Mouse (Mus musculus) limb, embryonic 13.5 days (tissue): ENCODE results near the gene Gmds. TPM values are rescaled to one million over a fixed set of nuclear protein-coding genes. Genes with fewer than 3 reads are reported as not detected.

Experiments
- ATAC-seq: fragments of 200-750 bp; cut with Nextera tagmentation; 2 replicates; pipeline ENCODE4 v1.8.0; 2017; ENCODE audit warnings: low read depth, moderate number of reproducible peaks, moderate TSS enrichment; ENCODE audit not compliant: low FRiP score
- H3K27ac ChIP-seq: fragments of 300-500 bp; sonication (generic); 2 replicates; pipeline ENCODE4 v1.5.1; 2015; ENCODE audit warnings: inconsistent platforms, mild to moderate bottlenecking, moderate library complexity
- H3K27me3 ChIP-seq: fragments of 300-500 bp; sonication (generic); 2 replicates; pipeline ENCODE4 v1.6.1; 2015; ENCODE audit warnings: mild to moderate bottlenecking, inconsistent platforms
- H3K36me3 ChIP-seq: fragments of 300-500 bp; sonication (generic); 2 replicates; pipeline ENCODE4 v1.6.1; 2015; ENCODE audit warnings: inconsistent platforms, mild to moderate bottlenecking, moderate library complexity
- H3K4me1 ChIP-seq: fragments of 300-500 bp; sonication (generic); 2 replicates; pipeline ENCODE4 v1.6.1; 2015; ENCODE audit warnings: inconsistent platforms
- H3K4me2 ChIP-seq: fragments of 300-500 bp; sonication (generic); replicated peaks from 2 replicates; pipeline ENCODE4 v1.6.1; 2015; ENCODE audit warnings: inconsistent platforms, mild to moderate bottlenecking, moderate library complexity
- H3K4me3 ChIP-seq: fragments of 300-500 bp; sonication (generic); 2 replicates; pipeline ENCODE4 v1.5.1; 2015; ENCODE audit warnings: moderate library complexity, mild to moderate bottlenecking, inconsistent platforms
- H3K9ac ChIP-seq: fragments of 300-500 bp; sonication (generic); 2 replicates; pipeline ENCODE4 v1.6.1; 2015; ENCODE audit warnings: mild to moderate bottlenecking, inconsistent platforms
- H3K9me3 ChIP-seq: fragments of 300-500 bp; sonication (generic); 2 replicates; pipeline ENCODE4 v1.6.1; 2016; ENCODE audit warnings: inconsistent platforms
- WGBS: fragments of 180-500 bp; shearing (Covaris S2); methylation state at CpG from one replicate; pipeline ENCODE4 v1.1.7; 2015; 5-methylcytosine and 5-hydroxymethylcytosine counted together
- polyA plus RNA-seq: library from polyadenylated mRNA; unstranded; fragments of >200 nt; fragmentation: Nextera tagmentation; extraction: Ambion mirVana; gene quantifications from 2 replicates; pipeline ENCODE4 v1.2.1, GENCODE M21; 2015

Gene Gmds
- polyA plus RNA-seq, 1 experiment from 2014 or later: 46.9 TPM

- Histone ChIP-seq H3K36me3 (no peaks in the 10 kb centered on the region), H3K4me1 (peaks cover 3% of the 10 kb centered on the region; the same call in 1 of the 2 replicates), H3K4me2 (no peak overlapping the region), H3K4me3 (no peak overlapping the region), H3K9me3 (no peaks in the 10 kb centered on the region), H3K27ac (no peak overlapping the region), H3K27me3 (peaks cover 17% of the 10 kb centered on the region), H3K9ac (no peak overlapping the region)
- WGBS: 70% methylated on average over 4 of the region's 4 CpGs
- no peak for ATAC-seq
Measured at GRCm38 (mm10) chr13:32134663-32135273, 203.8 kb downstream of the Gmds start.

GRCm38 (mm10) chr13:32129970-32130369, 208.6 kb downstream of the Gmds start:
- WGBS: 36% methylated on average over 1 of the region's 1 CpGs
- H3K4me3 ChIP-seq: no peak overlapping the region
- H3K27ac ChIP-seq: no peak overlapping the region
- peaks cover 17% of the 10 kb centered on the region for H3K27me3 ChIP-seq
- peaks cover 3% of the 10 kb centered on the region; the same call in 1 of the 2 replicates for H3K4me1 ChIP-seq
- no peak overlapping the region for H3K9ac ChIP-seq
- no peaks in the 10 kb centered on the region for H3K36me3 ChIP-seq
- no peaks in the 10 kb centered on the region for H3K9me3 ChIP-seq
- no peak overlapping the region for H3K4me2 ChIP-seq
- no peak for ATAC-seq

- Histone ChIP-seq H3K9ac (no peak overlapping the region), H3K4me3 (no peak overlapping the region), H3K4me1 (no peaks in the 10 kb centered on the region), H3K36me3 (no peaks in the 10 kb centered on the region), H3K27me3 (0 out of 2 replicates have a peak, but pooled peaks cover 3% of the 10 kb centered on the region), H3K27ac (no peak overlapping the region), H3K4me2 (no peak overlapping the region), H3K9me3 (no peaks in the 10 kb centered on the region)
- no peak for ATAC-seq
- 74% methylated on average over 1 of the region's 1 CpGs for WGBS
Measured at GRCm38 (mm10) chr13:32118386-32118785, 220.2 kb downstream of the Gmds start.

GRCm38 (mm10) chr13:32115468-32115867, 223.1 kb downstream of the Gmds start:
- Histone ChIP-seq H3K4me2 (no peak overlapping the region), H3K27ac (no peak overlapping the region), H3K9me3 (no peaks in the 10 kb centered on the region), H3K4me3 (no peak overlapping the region), H3K4me1 (no peaks in the 10 kb centered on the region), H3K9ac (no peak overlapping the region), H3K27me3 (no peaks in the 10 kb centered on the region), H3K36me3 (no peaks in the 10 kb centered on the region)
- no peak for ATAC-seq
- 72% methylated on average over 1 of the region's 1 CpGs for WGBS

GRCm38 (mm10) chr13:32113875-32114274, 224.7 kb downstream of the Gmds start:
- no peak overlapping the region for H3K9ac ChIP-seq
- no peaks in the 10 kb centered on the region for H3K27me3 ChIP-seq
- 88% methylated on average over 3 of the region's 3 CpGs for WGBS
- no peaks in the 10 kb centered on the region for H3K4me1 ChIP-seq
- H3K4me3 ChIP-seq: no peak overlapping the region
- H3K36me3 ChIP-seq: no peaks in the 10 kb centered on the region
- H3K4me2 ChIP-seq: no peak overlapping the region
- no peak for ATAC-seq
- no peak overlapping the region for H3K27ac ChIP-seq
- no peaks in the 10 kb centered on the region for H3K9me3 ChIP-seq

- Histone ChIP-seq H3K9ac (no peak overlapping the region), H3K27ac (no peak overlapping the region)
- WGBS: 41% methylated on average over 7 of the region's 7 CpGs
Measured at GRCm38 (mm10) chr13:32088303-32088977, 250.1 kb downstream of the Gmds start.

GRCm38 (mm10) chr13:32080520-32081249, 257.9 kb downstream of the Gmds start:
- Histone ChIP-seq H3K9ac (no peak overlapping the region), H3K4me2 (no peak overlapping the region), H3K9me3 (no peaks in the 10 kb centered on the region), H3K4me3 (no peak overlapping the region), H3K27ac (peak overlapping the region; percentile 10; the same call in 1 of the 2 replicates), H3K36me3 (no peaks in the 10 kb centered on the region), H3K4me1 (peaks cover 16% of the 10 kb centered on the region), H3K27me3 (no peaks in the 10 kb centered on the region)
- ATAC-seq: peak; percentile 57; the same call in 1 of the 2 replicates
- WGBS: 16% methylated on average over 6 of the region's 6 CpGs

More at GRCm38 (mm10) chr13:32088303-32088977, 250.1 kb downstream of the Gmds start:
- Histone ChIP-seq H3K27me3 (no peaks in the 10 kb centered on the region), H3K9me3 (no peaks in the 10 kb centered on the region), H3K36me3 (no peaks in the 10 kb centered on the region), H3K4me2 (no peak overlapping the region), H3K4me3 (no peak overlapping the region), H3K4me1 (no peaks in the 10 kb centered on the region)
- no peak for ATAC-seq

GRCm38 (mm10) chr13:32073630-32074029, 264.9 kb downstream of the Gmds start:
- Histone ChIP-seq H3K4me2 (peak overlapping the region; percentile 30; the same call in 1 of the 2 replicates), H3K36me3 (no peaks in the 10 kb centered on the region), H3K27ac (peak overlapping the region; percentile 82), H3K4me3 (no peak overlapping the region), H3K9me3 (no peaks in the 10 kb centered on the region), H3K9ac (no peak overlapping the region), H3K27me3 (0 out of 2 replicates have a peak, but pooled peaks cover 5% of the 10 kb centered on the region), H3K4me1 (peaks cover 22% of the 10 kb centered on the region)
- no peak for ATAC-seq
- whole genome bisulfite sequencing: 24% methylated on average over 2 of the region's 2 CpGs

- no peak overlapping the region for H3K9ac ChIP-seq
- H3K4me2 ChIP-seq: no peak overlapping the region
- WGBS: 14% methylated on average over 6 of the region's 6 CpGs
- no peak overlapping the region for H3K4me3 ChIP-seq
- ATAC-seq: peak; percentile 81
- no peak overlapping the region for H3K27ac ChIP-seq
- H3K27me3 ChIP-seq: peaks cover 49% of the 10 kb centered on the region
- H3K4me1 ChIP-seq: peaks cover 12% of the 10 kb centered on the region
- H3K9me3 ChIP-seq: no peaks in the 10 kb centered on the region
- H3K36me3 ChIP-seq: no peaks in the 10 kb centered on the region
Measured at GRCm38 (mm10) chr13:32055321-32055720, 283.2 kb downstream of the Gmds start.

GRCm38 (mm10) chr13:32053587-32053986, 285.0 kb downstream of the Gmds start:
- no peak overlapping the region for H3K4me2 ChIP-seq
- H3K9ac ChIP-seq: no peak overlapping the region
- no peak overlapping the region for H3K4me3 ChIP-seq
- no peak overlapping the region for H3K27ac ChIP-seq
- H3K9me3 ChIP-seq: no peaks in the 10 kb centered on the region
- no peaks in the 10 kb centered on the region for H3K36me3 ChIP-seq
- peaks cover 51% of the 10 kb centered on the region for H3K27me3 ChIP-seq
- H3K4me1 ChIP-seq: peaks cover 15% of the 10 kb centered on the region
- no peak for ATAC-seq

- no peak overlapping the region for H3K9ac ChIP-seq
- WGBS: 38% methylated on average over 6 of the region's 6 CpGs
- H3K4me3 ChIP-seq: no peak overlapping the region
- ATAC-seq: peak; percentile 78
- H3K4me2 ChIP-seq: no peak overlapping the region
- H3K36me3 ChIP-seq: no peaks in the 10 kb centered on the region
- no peaks in the 10 kb centered on the region for H3K9me3 ChIP-seq
- peaks cover 20% of the 10 kb centered on the region for H3K4me1 ChIP-seq
- peak overlapping the region; percentile 59; the same call in 1 of the 2 replicates for H3K27ac ChIP-seq
- peaks cover 45% of the 10 kb centered on the region for H3K27me3 ChIP-seq
Measured at GRCm38 (mm10) chr13:32047980-32048959, 290.3 kb downstream of the Gmds start.
